Mouse (Mus musculus) testis, postnatal 10 days (tissue): ENCODE measurements at regions not wholly inside any gene's neighbourhood (a gene's known extent, or its start where the extent isn't known, plus 50 kb on each side); places are given as distances from the start of the nearest gene placed in this dataset.

Source experiments
- DNase-seq: peaks from one replicate; pipeline ENCODE4 v3.0.0; 2021; ENCODE audit warnings: low spot score

- peak; percentile 48 for DNase-seq
Observed at GRCm38 (mm10) chr3:52601011-52601745, 333.0 kb downstream of the Foxo1 start.

GRCm38 (mm10) chr3:52600581-52600980 is 332.4 kb downstream of the Foxo1 start:
- DNase-seq: no peak

GRCm38 (mm10) chr3:52600146-52600545 is 332.0 kb downstream of the Foxo1 start:
- DNase-seq: no peak

GRCm38 (mm10) chr3:52586418-52586817 is 318.3 kb downstream of the Foxo1 start:
- DNase-seq: no peak

GRCm38 (mm10) chr3:52579917-52580316 is 311.8 kb downstream of the Foxo1 start:
- no peak for DNase-seq

- no peak for DNase-seq
Observed at GRCm38 (mm10) chr3:52579096-52579495, 311.0 kb downstream of the Foxo1 start.

- DNase-seq: no peak
Observed at GRCm38 (mm10) chr3:52576703-52577244, 308.6 kb downstream of the Foxo1 start.

GRCm38 (mm10) chr3:52575237-52575798 is 307.2 kb downstream of the Foxo1 start:
- no peak for DNase-seq

- no peak for DNase-seq
Observed at GRCm38 (mm10) chr3:52574341-52574740, 306.2 kb downstream of the Foxo1 start.

- peak; percentile 49 for DNase-seq
Observed at GRCm38 (mm10) chr3:52573806-52574205, 305.7 kb downstream of the Foxo1 start.

GRCm38 (mm10) chr3:52572514-52573485 is 304.7 kb downstream of the Foxo1 start:
- DNase-seq: no peak

GRCm38 (mm10) chr3:52567606-52568372 is 299.7 kb downstream of the Foxo1 start:
- no peak for DNase-seq

GRCm38 (mm10) chr3:52563595-52563994 is 295.5 kb downstream of the Foxo1 start:
- no peak for DNase-seq

GRCm38 (mm10) chr3:52562816-52563215 is 294.7 kb downstream of the Foxo1 start:
- no peak for DNase-seq

- DNase-seq: no peak
Observed at GRCm38 (mm10) chr3:52559481-52559880, 291.3 kb downstream of the Foxo1 start.

- no peak for DNase-seq
Observed at GRCm38 (mm10) chr3:52558765-52559164, 290.6 kb downstream of the Foxo1 start.

- DNase-seq: no peak
Observed at GRCm38 (mm10) chr3:52557296-52557695, 289.2 kb downstream of the Foxo1 start.

GRCm38 (mm10) chr3:52555038-52555437 is 286.9 kb downstream of the Foxo1 start:
- DNase-seq: no peak

GRCm38 (mm10) chr3:52554490-52554889 is 286.4 kb downstream of the Foxo1 start:
- DNase-seq: no peak

- DNase-seq: no peak
Observed at GRCm38 (mm10) chr3:52548201-52548893, 280.2 kb downstream of the Foxo1 start.

GRCm38 (mm10) chr3:52546035-52546434 is 277.9 kb downstream of the Foxo1 start:
- DNase-seq: no peak
